Mouse (Mus musculus) cerebellum, postnatal 4 days (tissue): ENCODE results near the gene Smpdl3b.
"Not testable (repeated sequence)": the region's sequence is repeated elsewhere in the genome, so short reads cannot be mapped to it uniquely, and the experiment has no call there.

Experiments used
- DNase-seq, 2 experiments: peaks; one replicate each; pipeline ENCODE4 v3.0.0; 2022; ENCODE audit warnings: low spot score in 2 of 2, mixed read lengths in 1 of 2

Gene Smpdl3b

GRCm38 (mm10) chr4:132780288-132780687, 23.2 kb upstream of the Smpdl3b start:
- no peak for DNase-seq

DNA sequence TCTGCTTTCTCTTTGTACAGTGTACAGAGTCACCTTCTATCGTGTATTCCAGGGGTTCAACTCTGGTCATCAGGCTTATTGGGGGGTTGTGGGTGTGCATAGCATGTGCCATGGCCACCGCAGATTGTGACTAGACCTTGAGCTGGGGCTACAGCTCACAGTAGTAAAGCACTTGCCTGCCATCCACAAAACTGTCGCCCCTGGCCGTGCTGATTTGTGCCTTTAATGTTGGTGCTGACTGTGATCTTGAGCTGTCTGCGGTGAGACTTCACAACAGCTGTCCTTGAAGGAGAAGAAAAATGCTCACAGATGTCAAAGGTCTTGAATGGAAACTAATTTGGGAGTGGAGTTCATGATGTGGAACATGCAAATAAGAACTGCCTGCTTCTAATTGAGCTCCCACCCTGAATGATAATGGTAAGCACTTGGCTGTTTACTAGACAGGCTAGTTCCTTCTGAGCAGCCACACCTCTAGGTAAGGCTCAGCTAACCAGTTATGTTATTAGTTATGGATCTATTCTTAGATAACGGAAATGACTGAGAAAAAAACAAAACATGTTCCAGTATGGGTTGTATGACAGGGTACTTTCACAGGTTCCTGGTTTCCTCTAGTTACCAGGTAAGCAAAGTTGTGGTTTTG, 21.6 kb upstream of the Smpdl3b start:
- no peak for DNase-seq

GRCm38 (mm10) chr4:132776764-132777163, 19.7 kb upstream of the Smpdl3b start:
- peak; percentile 43 to 65 for DNase-seq

DNA sequence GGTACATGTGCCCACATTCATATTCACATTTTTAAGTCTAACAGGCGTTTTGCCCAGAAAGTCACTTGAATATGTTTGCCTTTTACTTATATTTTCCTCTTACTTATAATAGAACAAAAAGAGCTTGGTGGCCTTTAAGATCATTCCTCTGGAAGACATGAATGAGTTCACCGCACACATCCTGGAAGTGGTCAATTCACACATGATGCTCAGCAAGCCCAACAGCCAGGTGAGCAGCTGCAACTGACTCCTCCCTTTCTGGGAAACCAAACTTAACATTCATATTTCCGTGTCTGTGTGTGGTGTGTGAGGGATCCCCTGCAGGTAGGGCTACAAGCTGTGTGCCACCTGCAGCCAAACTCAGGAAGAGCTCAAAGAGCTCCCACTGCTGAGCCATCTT, 17.9 kb upstream of the Smpdl3b start:
- DNase-seq, result no peak

DNA sequence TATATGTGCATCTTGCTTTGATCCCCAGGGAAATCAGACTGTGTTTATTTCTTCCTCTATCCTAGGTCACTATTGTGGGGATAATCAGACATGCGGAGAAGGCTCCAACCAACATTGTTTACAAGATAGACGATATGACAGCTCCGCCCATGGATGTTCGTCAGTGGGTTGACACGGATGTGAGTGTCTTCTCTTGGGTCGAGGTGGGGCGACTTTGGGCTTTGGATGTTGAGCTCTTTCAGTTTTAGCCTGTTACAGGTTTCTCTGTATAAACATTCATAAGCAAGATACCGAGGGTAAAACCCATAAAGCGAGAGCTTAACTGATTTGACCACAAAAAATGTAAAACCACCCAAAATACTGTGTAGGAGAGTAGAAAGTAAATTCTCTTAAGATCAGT, 14.7 kb upstream of the Smpdl3b start:
- no peak for DNase-seq

DNA sequence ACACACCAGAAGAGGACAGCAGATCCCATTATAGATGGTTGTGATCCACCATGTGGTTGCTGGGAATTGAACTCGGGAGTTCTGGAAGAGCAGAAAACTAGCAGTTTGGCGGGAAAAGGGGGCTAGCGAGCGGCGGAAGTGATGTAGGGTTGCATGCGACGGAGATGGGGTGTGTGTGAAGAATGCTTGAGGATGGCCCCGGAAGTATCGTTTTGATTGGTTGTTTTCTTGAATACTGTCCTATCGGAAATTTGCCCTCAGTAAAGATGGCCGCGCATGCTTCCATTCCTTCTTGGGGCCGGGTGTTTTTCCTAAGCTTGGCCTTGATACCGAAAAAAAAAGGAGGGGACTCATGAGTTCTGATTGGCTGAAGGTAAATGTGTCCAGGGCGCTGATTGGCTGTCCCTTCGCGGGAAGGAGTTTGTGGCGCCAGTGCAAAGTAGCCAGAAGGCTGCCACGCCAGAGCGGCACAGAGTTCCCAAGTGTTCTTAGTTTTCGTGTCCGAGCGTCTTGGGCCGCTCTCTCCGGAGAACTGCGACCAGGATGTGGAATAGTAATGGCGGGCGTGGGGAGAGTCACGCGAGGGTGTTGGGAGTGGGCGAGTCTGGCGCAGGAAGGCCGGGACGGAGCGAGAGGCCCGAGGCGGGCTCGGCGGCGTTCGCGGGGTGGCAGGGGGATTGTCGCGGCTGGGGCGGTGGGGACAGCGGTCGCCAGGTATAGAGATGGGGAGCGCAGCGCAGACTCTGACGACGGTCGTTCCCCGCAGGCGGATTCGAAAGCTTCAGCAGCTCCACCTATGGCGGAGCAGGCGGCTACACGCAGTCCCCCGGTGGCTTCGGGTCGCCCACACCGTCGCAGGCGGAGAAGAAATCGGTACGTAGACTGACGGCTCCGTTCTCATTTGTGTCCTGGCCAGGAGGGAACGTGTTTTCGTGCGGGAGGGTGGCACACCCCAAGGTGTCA, 11.1 kb upstream of the Smpdl3b start, which contains the start of gene Rpa2:
TSS of gene Rpa2 (plus strand) at position 419 of the 963 bp plus-strand sequence.
- peak; percentile 97 to 98 for DNase-seq

- not testable (repeated sequence) for DNase-seq
Measured at GRCm38 (mm10) chr4:132763125-132763524, 6.1 kb upstream of the Smpdl3b start.

GRCm38 (mm10) chr4:132762602-132763001, 5.5 kb upstream of the Smpdl3b start:
- DNase-seq, result no peak

DNA sequence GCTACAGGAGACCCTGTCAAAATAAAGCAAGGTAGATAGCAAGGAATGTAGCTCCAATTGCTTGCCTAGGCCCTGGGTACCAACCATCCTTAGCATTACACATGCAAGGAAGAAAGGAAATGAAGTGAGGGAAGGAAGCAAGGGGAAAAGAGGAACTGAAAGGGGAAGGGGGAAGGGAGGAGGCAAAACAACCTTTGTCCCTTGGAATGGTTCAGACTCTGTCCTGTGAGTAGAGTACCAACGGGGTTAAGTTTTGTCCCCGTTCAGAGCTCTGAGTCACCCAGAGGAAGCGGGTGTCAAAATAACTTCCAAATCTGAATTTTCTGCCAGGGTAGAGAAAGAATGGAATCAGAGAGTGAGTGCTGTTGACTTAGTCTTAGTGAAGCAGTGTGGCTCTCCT, 3.2 kb upstream of the Smpdl3b start:
- DNase-seq, result no peak

GRCm38 (mm10) chr4:132757633-132758351, 740 bp upstream of the Smpdl3b start:
- no peak for DNase-seq

DNA sequence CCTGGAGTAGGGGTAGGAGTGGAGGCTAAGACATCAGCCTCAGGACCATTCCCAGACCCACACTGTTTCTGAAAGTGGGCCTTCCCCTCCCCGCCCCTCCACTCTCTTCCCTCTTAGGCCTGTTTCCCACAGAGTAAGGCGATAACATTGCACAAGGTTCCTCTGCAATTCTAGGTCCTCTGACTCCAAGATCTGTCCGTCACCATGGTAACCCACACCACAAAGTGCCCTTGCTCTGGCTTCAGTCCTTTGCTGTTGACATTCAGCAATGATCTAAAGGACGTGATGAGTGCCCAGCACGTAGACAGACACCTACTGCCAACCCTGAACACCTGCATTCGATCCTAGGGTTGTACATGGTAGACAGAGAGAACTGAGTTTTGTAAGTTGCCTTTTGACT, 4.1 kb downstream of the Smpdl3b start:
- no peak for DNase-seq

GRCm38 (mm10) chr4:132749258-132749982, 7.6 kb downstream of the Smpdl3b start:
- DNase-seq, result no peak

DNA sequence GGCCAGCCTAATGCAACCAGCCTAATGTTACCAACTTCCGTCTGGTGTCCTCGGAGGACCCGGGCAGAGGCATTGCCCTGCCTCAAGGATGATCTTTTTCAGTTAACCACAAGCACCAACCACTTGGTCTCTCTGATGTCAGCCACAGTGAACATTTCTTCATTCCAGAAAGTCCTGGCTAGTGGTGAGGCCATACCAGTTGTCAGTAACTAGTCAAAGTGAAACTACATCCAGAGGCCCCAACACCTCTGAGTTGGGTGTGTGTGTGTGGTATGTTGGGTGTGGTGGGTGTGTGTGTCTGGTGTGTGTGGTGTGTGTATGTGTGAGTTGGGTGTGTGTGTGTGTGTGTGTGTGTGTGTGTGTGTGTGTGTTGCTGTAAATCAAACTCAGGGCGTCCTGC, 8.3 kb downstream of the Smpdl3b start:
- no peak for DNase-seq

DNA sequence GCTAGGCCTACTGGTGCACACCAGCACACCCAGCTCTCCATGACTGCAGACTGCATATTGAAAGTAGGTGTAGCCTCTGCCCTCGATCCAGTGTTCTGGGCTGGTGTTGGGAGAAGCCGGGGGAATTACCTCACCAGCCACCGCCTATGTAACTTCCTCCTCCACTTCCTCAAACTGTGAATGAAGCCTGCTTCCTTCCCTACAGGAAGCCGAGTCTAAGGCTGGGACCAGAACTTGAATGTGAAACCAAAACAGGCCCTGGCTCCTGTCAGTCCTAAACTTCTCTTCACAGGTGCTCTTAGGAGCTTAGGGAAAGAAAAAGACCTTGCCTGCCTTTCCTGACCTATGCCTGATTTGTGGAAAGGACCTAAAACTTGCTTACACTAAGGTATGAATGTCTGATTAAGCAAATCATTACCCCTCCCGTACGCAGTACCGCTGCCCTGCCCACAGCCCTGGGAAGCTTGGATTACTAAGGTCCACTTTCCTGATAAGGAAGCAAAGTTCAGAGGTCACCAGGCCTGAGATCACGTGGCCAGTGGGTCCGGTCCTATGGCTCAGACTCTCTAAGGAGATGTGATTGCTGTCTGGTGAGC, 9.3 kb downstream of the Smpdl3b start:
- DNase-seq, result no peak

- DNase-seq, result no peak
Measured at GRCm38 (mm10) chr4:132746911-132747517, 10.0 kb downstream of the Smpdl3b start.

DNA sequence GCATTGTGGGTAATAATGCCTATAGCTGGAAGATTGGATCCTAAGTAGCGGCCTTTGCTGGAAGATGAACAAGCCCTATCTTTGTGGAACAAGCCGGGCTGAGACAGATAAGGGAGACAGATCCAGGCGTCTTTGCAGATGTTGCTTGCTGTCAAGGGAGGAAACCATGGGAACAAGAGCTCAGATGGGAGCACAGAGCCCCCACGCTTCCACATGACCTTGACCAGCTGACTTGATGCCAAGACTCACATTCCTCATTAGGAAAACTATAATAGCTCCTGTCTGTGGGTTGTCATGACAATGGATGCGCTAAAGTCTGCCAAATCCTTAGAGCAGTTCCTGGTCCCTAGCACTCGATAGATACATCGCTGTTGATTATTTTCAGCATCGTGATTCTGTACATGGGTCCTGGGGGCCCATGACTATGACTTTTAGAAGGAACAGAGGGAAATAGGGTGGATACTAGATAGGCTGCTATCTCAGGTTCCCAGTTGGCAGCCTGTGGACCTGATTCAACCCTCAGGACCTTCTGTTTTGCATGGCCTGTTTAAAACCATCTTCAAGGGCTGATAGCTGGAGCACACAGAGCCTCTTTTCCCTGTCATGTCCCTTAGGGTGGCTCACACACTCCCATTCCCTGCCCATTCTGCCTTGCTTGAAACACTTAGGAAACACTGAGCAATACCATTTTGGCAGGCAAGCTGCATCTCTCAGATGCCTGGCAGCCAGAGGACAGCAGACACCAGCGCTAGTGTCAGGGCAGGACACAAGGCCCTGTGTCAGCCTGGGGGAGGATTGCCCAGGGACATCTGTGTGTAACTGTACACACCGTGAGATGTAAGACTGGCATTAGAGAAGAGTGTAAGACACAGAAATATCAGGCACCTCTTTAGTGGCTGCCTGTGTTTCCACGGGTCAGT, 12.8 kb downstream of the Smpdl3b start:
- DNase-seq, result no peak

GRCm38 (mm10) chr4:132741491-132741890, 15.6 kb downstream of the Smpdl3b start:
- DNase-seq, result no peak

- DNase-seq, result not testable (repeated sequence)
Measured at GRCm38 (mm10) chr4:132737154-132737553, 19.9 kb downstream of the Smpdl3b start.

- no peak for DNase-seq
Measured at GRCm38 (mm10) chr4:132735894-132736293, 21.2 kb downstream of the Smpdl3b start.

GRCm38 (mm10) chr4:132735389-132735788, 21.7 kb downstream of the Smpdl3b start:
- no peak for DNase-seq
